Mouse (Mus musculus) MEL (cell line): ENCODE data around the gene C3ar1. TPM values are rescaled to one million over a fixed set of nuclear protein-coding genes. Genes with fewer than 3 reads are reported as not detected.
A peak's percentile ranks its signal among the peaks of the same experiment; 100 is the strongest.

Experiments used
- DNase-seq: peaks from one replicate; pipeline ENCODE4 v3.0.0; 2011; ENCODE audit warnings: low read depth, low spot score
- H3K27ac ChIP-seq: 2 replicates; pipeline ENCODE4 v1.5.1; 2012; ENCODE audit warnings: low read depth, mild to moderate bottlenecking, control low read depth, low read length, moderate library complexity; ENCODE audit not compliant: control insufficient read depth
- H3K27me3 ChIP-seq, 2 experiments: fragments of 150-350 bp in 1 of 2; sonication (generic) in 1 of 2; 2 replicates each; pipeline ENCODE4 v1.6.1; 2012; ENCODE audit warnings: low read length in 2 of 2, mild to moderate bottlenecking in 2 of 2, improper control_type of control experiment in 1 of 2, moderate library complexity in 1 of 2; ENCODE audit not compliant: insufficient read depth in 2 of 2, control insufficient read depth in 1 of 2
- H3K36me3 ChIP-seq, 2 experiments: 2 replicates each; pipeline ENCODE4 v1.6.1; 2012 to 2014; ENCODE audit warnings: low read length in 2 of 2, improper control_type of control experiment in 1 of 2, inconsistent platforms in 1 of 2, mild to moderate bottlenecking in 1 of 2; ENCODE audit not compliant: insufficient read depth in 2 of 2, control insufficient read depth in 1 of 2
- H3K4me1 ChIP-seq, 2 experiments: fragments of 150-350 bp in 1 of 2; sonication (generic) in 1 of 2; 2 replicates each; pipeline ENCODE4 v1.6.1; 2012; ENCODE audit warnings: low read length in 2 of 2, improper control_type of control experiment in 1 of 2, mild to moderate bottlenecking in 1 of 2; ENCODE audit not compliant: insufficient read depth in 2 of 2, control insufficient read depth in 1 of 2
- H3K4me3 ChIP-seq, 2 experiments: fragments of 150-350 bp in 1 of 2; sonication (generic) in 1 of 2; 2 replicates each; pipeline ENCODE4 v1.5.1; 2012; ENCODE audit warnings: low read depth in 2 of 2, low read length in 2 of 2, mild to moderate bottlenecking in 2 of 2, moderate library complexity in 2 of 2, control low read depth in 1 of 2, improper control_type of control experiment in 1 of 2; ENCODE audit not compliant: control insufficient read depth in 1 of 2, insufficient read depth in 1 of 2
- H3K79me2 ChIP-seq: 2 replicates; pipeline ENCODE4 v1.6.1; 2012; ENCODE audit warnings: mild to moderate bottlenecking, low read length, moderate library complexity; ENCODE audit not compliant: control insufficient read depth, poor library complexity, insufficient read depth
- H3K9ac ChIP-seq: 2 replicates; pipeline ENCODE4 v1.6.1; 2012; ENCODE audit warnings: low read depth, mild to moderate bottlenecking, control low read depth, low read length, moderate library complexity; ENCODE audit not compliant: control insufficient read depth, poor library complexity, severe bottlenecking
- H3K9me3 ChIP-seq: fragments of 150-350 bp; sonication (generic); replicated peaks from 2 replicates; pipeline ENCODE4 v1.6.1; 2012; ENCODE audit warnings: mild to moderate bottlenecking, low read length, improper control_type of control experiment, moderate library complexity; ENCODE audit not compliant: insufficient read depth
- BHLHE40 ChIP-seq: IDR thresholded peaks from 2 replicates; pipeline ENCODE4 v1.6.1; 2012; ENCODE audit warnings: low read depth, mild to moderate bottlenecking, inconsistent platforms, low read length, improper control_type of control experiment, borderline replicate concordance
- CHD1 ChIP-seq: IDR thresholded peaks from 2 replicates; pipeline ENCODE4 v1.6.1; 2012; ENCODE audit warnings: low read depth, mild to moderate bottlenecking, inconsistent platforms, low read length, improper control_type of control experiment
- CHD2 ChIP-seq: IDR thresholded peaks from 2 replicates; pipeline ENCODE4 v1.6.1; 2011; ENCODE audit warnings: low read length, improper control_type of control experiment
- CTCF ChIP-seq, 3 experiments: IDR thresholded peaks in 2 of 3; conservative IDR thresholded peaks in 1 of 3; 2 replicates each; pipeline ENCODE4 v1.5.1; 2011 to 2012; ENCODE audit warnings: low read length in 3 of 3, low read depth in 2 of 3, mild to moderate bottlenecking in 2 of 3, improper control_type of control experiment in 1 of 3, inconsistent platforms in 1 of 3, mixed read lengths in 1 of 3, moderate library complexity in 1 of 3; ENCODE audit not compliant: control insufficient read depth in 1 of 3, insufficient read depth in 1 of 3, poor library complexity in 1 of 3, severe bottlenecking in 1 of 3
- E2F4 ChIP-seq: IDR thresholded peaks from 2 replicates; pipeline ENCODE4 v1.6.1; 2011; ENCODE audit warnings: low read depth, low read length, improper control_type of control experiment, borderline replicate concordance
- ELF1 ChIP-seq: IDR thresholded peaks from 2 replicates; pipeline ENCODE4 v1.6.1; 2014; ENCODE audit warnings: low read depth, mild to moderate bottlenecking, inconsistent platforms, low read length, improper control_type of control experiment, moderate library complexity
- EP300 ChIP-seq, 2 experiments: IDR thresholded peaks; 2 replicates each; pipeline ENCODE4 v1.6.1; 2011; ENCODE audit warnings: improper control_type of control experiment in 2 of 2, low read length in 2 of 2, low read depth in 1 of 2, mild to moderate bottlenecking in 1 of 2
- ETS1 ChIP-seq: IDR thresholded peaks from 2 replicates; pipeline ENCODE4 v1.6.1; 2012; ENCODE audit warnings: low read depth, mild to moderate bottlenecking, inconsistent platforms, low read length, improper control_type of control experiment, moderate library complexity
- GABPA ChIP-seq: IDR thresholded peaks from 2 replicates; pipeline ENCODE4 v1.6.1; 2012; ENCODE audit warnings: low read depth, mild to moderate bottlenecking, inconsistent platforms, low read length, improper control_type of control experiment, moderate library complexity
- GATA1 ChIP-seq: IDR thresholded peaks from 2 replicates; pipeline ENCODE4 v1.6.1; 2011; ENCODE audit warnings: low read depth, low read length, improper control_type of control experiment
- HCFC1 ChIP-seq: IDR thresholded peaks from 2 replicates; pipeline ENCODE4 v1.6.1; 2012; ENCODE audit warnings: low read depth, mild to moderate bottlenecking, inconsistent platforms, low read length, improper control_type of control experiment, moderate library complexity
- JUND ChIP-seq: IDR thresholded peaks from 2 replicates; pipeline ENCODE4 v1.6.1; 2011; ENCODE audit warnings: low read depth, mild to moderate bottlenecking, improper control_type of control experiment, low read length
- KAT2A ChIP-seq: conservative IDR thresholded peaks from 2 replicates; pipeline ENCODE4 v1.6.1; 2012; ENCODE audit warnings: low read depth, low read length, improper control_type of control experiment, inconsistent platforms
- MAFK ChIP-seq: IDR thresholded peaks from 2 replicates; pipeline ENCODE4 v1.6.1; 2011; ENCODE audit warnings: low read depth, mild to moderate bottlenecking, low read length, improper control_type of control experiment, borderline replicate concordance
- MAZ ChIP-seq: IDR thresholded peaks from 2 replicates; pipeline ENCODE4 v1.6.1; 2012; ENCODE audit warnings: low read depth, mild to moderate bottlenecking, inconsistent platforms, low read length, improper control_type of control experiment
- MEF2A ChIP-seq: IDR thresholded peaks from 2 replicates; pipeline ENCODE4 v1.6.1; 2014; ENCODE audit warnings: low read depth, mild to moderate bottlenecking, inconsistent platforms, low read length, improper control_type of control experiment; ENCODE audit not compliant: poor library complexity, insufficient replicate concordance, severe bottlenecking; ENCODE audit errors: extremely low read depth
- MXI1 ChIP-seq: IDR thresholded peaks from 2 replicates; pipeline ENCODE4 v1.6.1; 2011; ENCODE audit warnings: mild to moderate bottlenecking, low read depth, low read length, improper control_type of control experiment
- MYB ChIP-seq: IDR thresholded peaks from 2 replicates; pipeline ENCODE4 v1.6.1; 2011; ENCODE audit warnings: mild to moderate bottlenecking, low read depth, low read length, improper control_type of control experiment
- MYC ChIP-seq: IDR thresholded peaks from 2 replicates; pipeline ENCODE4 v1.6.1; 2011; ENCODE audit warnings: low read depth, mild to moderate bottlenecking, low read length, improper control_type of control experiment, moderate library complexity
- NELFE ChIP-seq: IDR thresholded peaks from 2 replicates; pipeline ENCODE4 v1.6.1; 2011; ENCODE audit warnings: low read depth, low read length, improper control_type of control experiment
- NRF1 ChIP-seq: IDR thresholded peaks from 2 replicates; pipeline ENCODE4 v1.6.1; 2014; ENCODE audit warnings: low read depth, mild to moderate bottlenecking, inconsistent platforms, low read length, improper control_type of control experiment, moderate library complexity; ENCODE audit not compliant: poor library complexity, insufficient read depth, severe bottlenecking
- POLR2A ChIP-seq, 2 experiments: IDR thresholded peaks; 2 replicates each; pipeline ENCODE4 v1.6.1; 2011 to 2012; ENCODE audit warnings: low read length in 2 of 2, mild to moderate bottlenecking in 2 of 2, control low read depth in 1 of 2, improper control_type of control experiment in 1 of 2, low read depth in 1 of 2, moderate library complexity in 1 of 2; ENCODE audit not compliant: control insufficient read depth in 1 of 2, insufficient read depth in 1 of 2, poor library complexity in 1 of 2
- POLR2AphosphoS2 ChIP-seq: IDR thresholded peaks from 2 replicates; pipeline ENCODE4 v1.6.1; 2011; ENCODE audit warnings: low read length, improper control_type of control experiment
- POLR2AphosphoS5 ChIP-seq: IDR thresholded peaks from 2 replicates; pipeline ENCODE4 v1.6.1; 2012; ENCODE audit warnings: low read depth, borderline replicate concordance, mild to moderate bottlenecking, inconsistent platforms, low read length, moderate library complexity, mixed read lengths
- RCOR1 ChIP-seq: IDR thresholded peaks from 2 replicates; pipeline ENCODE4 v1.6.1; 2012; ENCODE audit warnings: low read depth, mild to moderate bottlenecking, inconsistent platforms, low read length, improper control_type of control experiment
- SIN3A ChIP-seq: IDR thresholded peaks from 2 replicates; pipeline ENCODE4 v1.6.1; 2012; ENCODE audit warnings: low read length, improper control_type of control experiment, inconsistent platforms
- SMC3 ChIP-seq: IDR thresholded peaks from 2 replicates; pipeline ENCODE4 v1.6.1; 2011; ENCODE audit warnings: low read depth, low read length, improper control_type of control experiment
- TAL1 ChIP-seq: IDR thresholded peaks from 2 replicates; pipeline ENCODE4 v1.6.1; 2012; ENCODE audit warnings: mild to moderate bottlenecking, inconsistent platforms, low read length, moderate library complexity, mixed read lengths
- TBP ChIP-seq: IDR thresholded peaks from 2 replicates; pipeline ENCODE4 v1.8.0; 2011; ENCODE audit warnings: low read depth, low read length, improper control_type of control experiment
- TCF12 ChIP-seq: IDR thresholded peaks from 2 replicates; pipeline ENCODE4 v1.6.1; 2014; ENCODE audit warnings: low read depth, mild to moderate bottlenecking, inconsistent platforms, low read length, improper control_type of control experiment, moderate library complexity
- UBTF ChIP-seq: IDR thresholded peaks from 2 replicates; pipeline ENCODE4 v1.6.1; 2012; ENCODE audit warnings: low read depth, mild to moderate bottlenecking, inconsistent platforms, low read length, improper control_type of control experiment, moderate library complexity, borderline replicate concordance; ENCODE audit not compliant: insufficient read depth
- USF1 ChIP-seq: IDR thresholded peaks from 2 replicates; pipeline ENCODE4 v1.6.1; 2014; ENCODE audit warnings: low read depth, mild to moderate bottlenecking, inconsistent platforms, low read length, improper control_type of control experiment, moderate library complexity
- USF2 ChIP-seq, 2 experiments: IDR thresholded peaks; 2 replicates each; pipeline ENCODE4 v1.6.1; 2011 to 2012; ENCODE audit warnings: improper control_type of control experiment in 2 of 2, low read length in 2 of 2, borderline replicate concordance in 1 of 2, inconsistent platforms in 1 of 2, low read depth in 1 of 2, mild to moderate bottlenecking in 1 of 2; ENCODE audit not compliant: insufficient read depth in 1 of 2
- ZC3H11A ChIP-seq: IDR thresholded peaks from 2 replicates; pipeline ENCODE4 v1.6.1; 2012; ENCODE audit warnings: low read depth, mild to moderate bottlenecking, inconsistent platforms, low read length, improper control_type of control experiment
- ZKSCAN1 ChIP-seq: IDR thresholded peaks from 2 replicates; pipeline ENCODE4 v1.6.1; 2012; ENCODE audit warnings: low read depth, mild to moderate bottlenecking, inconsistent platforms, low read length, improper control_type of control experiment, moderate library complexity
- ZMIZ1 ChIP-seq: IDR thresholded peaks from 2 replicates; pipeline ENCODE4 v1.6.1; 2012; ENCODE audit warnings: low read depth, mild to moderate bottlenecking, inconsistent platforms, low read length, improper control_type of control experiment, moderate library complexity
- ZNF384 ChIP-seq: IDR thresholded peaks from 2 replicates; pipeline ENCODE4 v1.6.1; 2012; ENCODE audit warnings: low read depth, mild to moderate bottlenecking, inconsistent platforms, low read length, improper control_type of control experiment
- polyA plus RNA-seq, 2 experiments: library from polyadenylated mRNA; stranded (reverse) in 1 of 2; unstranded in 1 of 2; fragments of >175 nt in 1 of 2; fragments of >200 nt in 1 of 2; gene quantifications; 2 replicates each; pipeline versions ENCODE4 v1.2.1 to v1.2.4; 2012; ENCODE audit warnings: low replicate concordance in 2 of 2, low read depth in 1 of 2; ENCODE audit not compliant: insufficient read length in 2 of 2, insufficient read depth in 1 of 2, missing spikeins in 1 of 2
- total RNA-seq: library from RNA; depleted of rRNA; stranded (reverse); fragments of 300-350 nt; gene quantifications from 2 replicates; pipeline ENCODE4 v1.2.3, GENCODE M21; 2012

C3ar1 gene
- total and polyA plus RNA-seq, 3 experiments: 0.33 to 0.69 TPM; not detected in 1

GRCm38 (mm10) chr6:122892442-122893049, 36.6 kb upstream of the C3ar1 start:
- peak; percentile 85 for DNase-seq
- H3K4me3 ChIP-seq: no peak overlapping the region
- peaks cover 0 to 2% of the 10 kb centered on the region in 2 experiments; a peak in 1 of 4 replicates for H3K36me3 ChIP-seq
- TF ChIP-seq USF2 (IDR thresholded peaks at IDR 0.05; ENCODE audit: borderline replicate concordance in 1 of 2, insufficient read depth in 1 of 2, low read depth in 1 of 2, low read length in 2 of 2) (no peak), BHLHE40 (0 out of 2 replicates have a peak, but pooled peaks have one; percentile 4), TAL1 (no peak), RCOR1 (no peak), GATA1 (no peak), SIN3A (no peak), SMC3 (peak; percentile 91), NELFE (no peak), UBTF (no peak), ZKSCAN1 (no peak), EP300 (IDR thresholded peaks at IDR 0.05; ENCODE audit: low read depth in 1 of 2, low read length in 2 of 2) (no peak), CHD2 (no peak), ETS1 (no peak), ZMIZ1 (no peak), MAZ (no peak), ZNF384 (no peak), ELF1 (no peak), MXI1 (no peak), MYB (no peak), TBP (no peak), HCFC1 (no peak), MEF2A (no peak), POLR2AphosphoS5 (no peak), NRF1 (no peak), JUND (no peak), TCF12 (no peak), E2F4 (no peak), POLR2A (IDR thresholded peaks at IDR 0.05; ENCODE audit: control insufficient read depth in 1 of 2, insufficient read depth in 1 of 2, low read depth in 1 of 2, low read length in 2 of 2, poor library complexity in 1 of 2) (no peak), MAFK (no peak), MYC (no peak), CHD1 (no peak), CTCF (IDR thresholded peaks at IDR 0.05 in 2 of 3, conservative IDR thresholded peaks at IDR 0.05 in 1 of 3; ENCODE audit: control insufficient read depth in 1 of 3, insufficient read depth in 1 of 3, low read depth in 2 of 3, low read length in 3 of 3, poor library complexity in 1 of 3, severe bottlenecking in 1 of 3) (peak; percentile 89 to 97 (median 94)), KAT2A (no peak), POLR2AphosphoS2 (no peak), USF1 (no peak), GABPA (no peak), ZC3H11A (peak; percentile 83)

More at GRCm38 (mm10) chr6:122892442-122893049, 36.6 kb upstream of the C3ar1 start:
- Histone ChIP-seq H3K9ac (no peak overlapping the region), H3K4me1 (no peaks in the 10 kb centered on the region), H3K79me2 (no peaks in the 10 kb centered on the region), H3K27ac (no peak overlapping the region), H3K9me3 (no peaks in the 10 kb centered on the region), H3K27me3 (no peaks in the 10 kb centered on the region)
